Mouse (Mus musculus): ENCODE results near the gene Cst11. TPM values are rescaled to one million over a fixed set of nuclear protein-coding genes. Genes with fewer than 3 reads are reported as not detected.

Cst11 gene
- not detected in 2 replicates for polyA plus RNA-seq (2021; fragmentation: Nextera tagmentation)
- long read RNA-seq, experiment 1, result 0 reads
- long read RNA-seq, experiment 2, result 0 reads

DNA sequence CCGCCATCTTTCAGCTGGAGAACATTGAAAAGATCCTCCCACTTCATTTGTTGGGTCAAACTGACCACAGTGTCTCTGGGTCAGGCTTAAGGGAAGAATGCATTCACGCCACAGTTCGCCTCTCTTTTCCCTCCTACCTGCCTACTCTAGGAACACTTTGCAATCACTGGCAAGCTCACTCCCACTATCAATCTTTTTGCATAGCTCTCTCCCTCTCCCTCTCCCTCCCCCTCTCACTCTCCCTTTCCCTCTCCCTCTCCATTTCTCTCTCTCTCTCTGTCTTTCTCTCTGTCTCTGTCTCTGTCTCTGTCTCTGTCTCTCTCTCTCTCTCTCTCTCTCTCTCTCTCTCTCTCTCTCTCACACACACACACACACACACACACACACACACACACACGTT, at the start of gene Cst11:
TSS of gene Cst11 (minus strand) at position 101 of the 400 bp plus-strand sequence.

DNA sequence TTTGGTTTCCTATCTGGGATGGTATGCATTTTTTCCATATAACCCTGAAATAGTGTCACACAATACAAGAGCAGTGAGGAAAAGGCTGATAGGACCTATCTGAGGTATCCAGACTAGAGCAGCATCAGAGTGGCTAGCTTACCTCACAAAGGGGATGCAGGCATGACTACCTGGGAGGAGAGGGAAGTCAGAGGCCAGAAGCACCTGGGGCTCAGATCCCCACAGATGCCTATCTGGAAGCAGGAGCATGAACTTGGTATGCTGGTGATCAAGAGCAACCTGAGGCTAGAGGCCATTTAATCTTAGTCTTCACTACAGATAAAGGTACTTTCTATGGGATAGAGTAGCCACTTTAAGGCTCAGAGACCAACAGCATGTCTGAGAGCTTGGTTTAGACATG, 48.6 kb upstream of the Cst11 start, which contains the start of gene Cst13:
TSS of gene Cst13 (plus strand) at position 173 of the 400 bp plus-strand sequence.

GRCm38 (mm10) chr2:148798485-148798884, 27.2 kb upstream of the Cst11 start, which contains the start of gene Cst8:
Gene Cst8 (plus strand): TSS chr2:148798785.

GRCm38 (mm10) chr2:148789142-148789541, 17.8 kb upstream of the Cst11 start, which contains the start of gene Cst12:
Gene Cst12 (plus strand): TSS chr2:148789361.

DNA sequence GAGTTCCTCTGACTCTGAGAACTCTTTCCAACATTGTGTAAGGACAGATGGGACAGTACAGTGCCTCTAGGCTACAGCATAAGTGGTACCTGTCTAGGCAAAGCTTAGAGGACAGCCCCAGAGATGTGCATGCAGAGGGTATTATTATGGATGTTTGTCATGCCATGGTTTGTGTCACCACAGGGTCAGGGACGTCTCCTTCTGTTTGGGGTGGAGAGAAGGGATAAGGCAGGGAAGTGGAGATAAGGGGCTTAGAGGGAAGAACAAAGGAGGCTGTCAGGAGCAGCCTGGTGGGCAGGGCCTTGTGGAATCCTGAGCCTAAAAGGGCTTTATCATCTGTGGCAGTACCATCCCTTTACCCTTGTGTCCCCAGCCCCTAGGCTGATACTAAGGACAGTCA, 10.4 kb upstream of the Cst11 start, which contains the start of gene 8030411F24Rik:
TSS of gene 8030411F24Rik (plus strand) at position 301 of the 400 bp plus-strand sequence.

DNA sequence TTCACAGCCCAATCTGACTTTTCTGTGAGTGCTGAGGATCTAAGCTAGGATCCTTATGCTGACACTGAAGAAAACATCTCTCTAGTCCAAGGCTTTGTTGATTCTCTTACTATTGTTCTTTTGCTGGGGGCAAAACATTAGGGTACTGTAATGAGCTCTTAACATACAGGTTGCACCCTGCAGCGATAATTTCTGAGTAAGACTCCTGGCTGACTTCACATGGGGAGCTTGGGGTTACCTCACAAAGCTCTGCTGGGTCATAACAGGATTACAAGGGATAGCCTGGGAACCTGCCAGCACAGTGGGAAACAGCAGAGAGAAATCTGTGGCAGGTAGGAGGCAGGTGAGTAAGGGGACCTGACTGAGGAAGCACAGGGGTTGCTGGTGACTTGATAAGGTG, 21.2 kb downstream of the Cst11 start, which contains the start of gene Cstl1:
TSS of gene Cstl1 (plus strand) at position 301 of the 400 bp plus-strand sequence.

GRCm38 (mm10) chr2:148732327-148733000, 38.8 kb downstream of the Cst11 start, which contains the start of gene Napb:
Gene Napb (minus strand): TSS chr2:148732467.

Other genes with a start within 250 kb of the Cst11 start
- gene Nxt1, start 98.9 kb downstream of the Cst11 start, polyA plus RNA-seq (2021; fragmentation: Nextera tagmentation), result 29.7 and 33.4 TPM in 2 replicates
- 12.6 and 14.5 TPM in 2 replicates for gene Gzf1, start 90.5 kb downstream of the Cst11 start, polyA plus RNA-seq (2021; fragmentation: Nextera tagmentation)
- gene Napb, start 39.0 kb downstream of the Cst11 start, polyA plus RNA-seq (2021; fragmentation: Nextera tagmentation), result 162 and 169 TPM in 2 replicates
- not detected in 2 replicates for gene Cstl1, start 21.1 kb downstream of the Cst11 start, polyA plus RNA-seq (2021; fragmentation: Nextera tagmentation)
- not detected in 2 replicates for gene 8030411F24Rik, start 10.5 kb upstream of the Cst11 start, polyA plus RNA-seq (2021; fragmentation: Nextera tagmentation)
- 0.31 TPM in 1 of 2 replicates, not detected in the other for gene Cst12, start 17.9 kb upstream of the Cst11 start, polyA plus RNA-seq (2021; fragmentation: Nextera tagmentation)
- gene Cst8, start 27.3 kb upstream of the Cst11 start, polyA plus RNA-seq (2021; fragmentation: Nextera tagmentation), result not detected in 2 replicates
- not detected in 2 replicates for gene Cst13, start 48.6 kb upstream of the Cst11 start, polyA plus RNA-seq (2021; fragmentation: Nextera tagmentation)
- not detected in 2 replicates for gene Cst9, start 63.6 kb upstream of the Cst11 start, polyA plus RNA-seq (2021; fragmentation: Nextera tagmentation)
- gene 9230104L09Rik, start 93.5 kb upstream of the Cst11 start, polyA plus RNA-seq (2021; fragmentation: Nextera tagmentation), result not detected in 2 replicates
- 13,390 and 16,424 TPM in 2 replicates for gene Cst3, start 104.2 kb upstream of the Cst11 start, polyA plus RNA-seq (2021; fragmentation: Nextera tagmentation)
- gene Gm1330, start 231.8 kb upstream of the Cst11 start, polyA plus RNA-seq (2021; fragmentation: Nextera tagmentation), result not detected in 2 replicates
- gene Gm10750, start 245.7 kb upstream of the Cst11 start, polyA plus RNA-seq (2021; fragmentation: Nextera tagmentation), result not detected in 2 replicates